Mouse (Mus musculus) cerebellum, adult 2 months (tissue): ENCODE results near the gene Wdr91.

Source experiments
- CTCF ChIP-seq: fragments of 200-500 bp; IDR thresholded peaks from 2 replicates; pipeline ENCODE4 v1.5.1; 2011; ENCODE audit warnings: low read depth, mild to moderate bottlenecking, control low read depth, low read length, moderate library complexity, borderline replicate concordance; ENCODE audit not compliant: insufficient read depth
- POLR2A ChIP-seq: fragments of 200-500 bp; IDR thresholded peaks from 2 replicates; pipeline ENCODE4 v1.6.1; 2011; ENCODE audit warnings: low read length, control low read depth, borderline replicate concordance; ENCODE audit not compliant: insufficient read depth

- TF ChIP-seq POLR2A: no peak
- no peak for TF ChIP-seq CTCF
Observed at GRCm38 (mm10) chr6:34884724-34885123, 26.0 kb downstream of the Wdr91 start.
